Mouse (Mus musculus) limb, embryonic 13.5 days (tissue): Measurements from ENCODE around the gene Pde4d. TPM values are rescaled to one million over a fixed set of nuclear protein-coding genes. Genes with fewer than 3 reads are reported as not detected.

ENCODE experiments used
- ATAC-seq: fragments of 200-750 bp; cut with Nextera tagmentation; 2 replicates; pipeline ENCODE4 v1.8.0; 2017; ENCODE audit warnings: low read depth, moderate number of reproducible peaks, moderate TSS enrichment; ENCODE audit not compliant: low FRiP score
- H3K27ac ChIP-seq: fragments of 300-500 bp; sonication (generic); 2 replicates; pipeline ENCODE4 v1.5.1; 2015; ENCODE audit warnings: inconsistent platforms, mild to moderate bottlenecking, moderate library complexity
- H3K27me3 ChIP-seq: fragments of 300-500 bp; sonication (generic); 2 replicates; pipeline ENCODE4 v1.6.1; 2015; ENCODE audit warnings: mild to moderate bottlenecking, inconsistent platforms
- H3K36me3 ChIP-seq: fragments of 300-500 bp; sonication (generic); 2 replicates; pipeline ENCODE4 v1.6.1; 2015; ENCODE audit warnings: inconsistent platforms, mild to moderate bottlenecking, moderate library complexity
- H3K4me1 ChIP-seq: fragments of 300-500 bp; sonication (generic); 2 replicates; pipeline ENCODE4 v1.6.1; 2015; ENCODE audit warnings: inconsistent platforms
- H3K4me2 ChIP-seq: fragments of 300-500 bp; sonication (generic); replicated peaks from 2 replicates; pipeline ENCODE4 v1.6.1; 2015; ENCODE audit warnings: inconsistent platforms, mild to moderate bottlenecking, moderate library complexity
- H3K4me3 ChIP-seq: fragments of 300-500 bp; sonication (generic); 2 replicates; pipeline ENCODE4 v1.5.1; 2015; ENCODE audit warnings: moderate library complexity, mild to moderate bottlenecking, inconsistent platforms
- H3K9ac ChIP-seq: fragments of 300-500 bp; sonication (generic); 2 replicates; pipeline ENCODE4 v1.6.1; 2015; ENCODE audit warnings: mild to moderate bottlenecking, inconsistent platforms
- H3K9me3 ChIP-seq: fragments of 300-500 bp; sonication (generic); 2 replicates; pipeline ENCODE4 v1.6.1; 2016; ENCODE audit warnings: inconsistent platforms
- WGBS: fragments of 180-500 bp; shearing (Covaris S2); methylation state at CpG from one replicate; pipeline ENCODE4 v1.1.7; 2015; 5-methylcytosine and 5-hydroxymethylcytosine counted together
- polyA plus RNA-seq: library from polyadenylated mRNA; unstranded; fragments of >200 nt; fragmentation: Nextera tagmentation; extraction: Ambion mirVana; gene quantifications from 2 replicates; pipeline ENCODE4 v1.2.1, GENCODE M21; 2015

Gene Pde4d
- polyA plus RNA-seq, 1 experiment from 2014 or later, result 22.3 TPM

- Histone ChIP-seq H3K27ac (no peak overlapping the region), H3K36me3 (no peaks in the 10 kb centered on the region), H3K4me2 (no peak overlapping the region), H3K9ac (no peak overlapping the region), H3K27me3 (no peaks in the 10 kb centered on the region), H3K4me1 (peaks cover 5% of the 10 kb centered on the region; the same call in 1 of the 2 replicates), H3K9me3 (no peaks in the 10 kb centered on the region), H3K4me3 (no peak overlapping the region)
- WGBS, result 84% methylated on average over 2 of the region's 2 CpGs
- ATAC-seq, result no peak
Measured at GRCm38 (mm10) chr13:109841140-109841822, 1391.5 kb downstream of the Pde4d start.

- Histone ChIP-seq H3K27me3 (no peaks in the 10 kb centered on the region), H3K9me3 (no peaks in the 10 kb centered on the region), H3K4me1 (no peaks in the 10 kb centered on the region), H3K36me3 (no peaks in the 10 kb centered on the region), H3K9ac (no peak overlapping the region), H3K27ac (no peak overlapping the region), H3K4me2 (no peak overlapping the region), H3K4me3 (no peak overlapping the region)
- no peak for ATAC-seq
- WGBS, result 92% methylated on average over 2 of the region's 2 CpGs
Measured at GRCm38 (mm10) chr13:109842982-109843381, 1393.2 kb downstream of the Pde4d start.

- Histone ChIP-seq H3K36me3 (no peaks in the 10 kb centered on the region), H3K27ac (no peak overlapping the region), H3K27me3 (no peaks in the 10 kb centered on the region), H3K4me3 (no peak overlapping the region), H3K4me2 (no peak overlapping the region), H3K9me3 (no peaks in the 10 kb centered on the region), H3K9ac (no peak overlapping the region), H3K4me1 (no peaks in the 10 kb centered on the region)
- ATAC-seq, result no peak
- WGBS, result 87% methylated on average over 6 of the region's 6 CpGs
Measured at GRCm38 (mm10) chr13:109844828-109845227, 1395.1 kb downstream of the Pde4d start.

GRCm38 (mm10) chr13:109863826-109864225 is 1414.1 kb downstream of the Pde4d start:
- Histone ChIP-seq H3K9me3 (no peaks in the 10 kb centered on the region), H3K4me2 (no peak overlapping the region), H3K27ac (no peak overlapping the region), H3K4me1 (no peaks in the 10 kb centered on the region), H3K9ac (no peak overlapping the region), H3K27me3 (no peaks in the 10 kb centered on the region), H3K36me3 (no peaks in the 10 kb centered on the region), H3K4me3 (no peak overlapping the region)
- ATAC-seq, result no peak
- whole genome bisulfite sequencing, result 47% methylated on average over 1 of the region's 1 CpGs

DNA sequence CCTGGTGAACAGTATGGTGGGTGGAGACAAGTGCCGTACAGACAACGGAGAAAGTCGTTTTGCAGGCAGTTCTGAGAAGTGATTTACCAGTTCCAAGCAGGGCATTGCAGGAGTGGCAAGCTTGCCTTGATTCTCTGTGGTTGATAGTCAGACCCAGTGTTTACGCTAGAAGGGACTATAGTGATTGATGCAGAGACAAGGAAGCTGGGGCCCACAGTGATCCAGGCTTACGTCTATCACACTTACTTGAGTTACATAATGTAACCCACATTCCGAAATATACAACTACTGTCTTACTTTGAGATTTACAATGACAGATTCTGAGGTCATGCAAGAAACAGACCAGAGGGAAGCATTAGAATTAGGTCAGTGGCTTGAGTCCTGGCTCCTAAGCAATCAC is 1414.6 kb downstream of the Pde4d start:
- Histone ChIP-seq H3K4me2 (no peak overlapping the region), H3K36me3 (no peaks in the 10 kb centered on the region), H3K27me3 (no peaks in the 10 kb centered on the region), H3K4me1 (no peaks in the 10 kb centered on the region), H3K9ac (no peak overlapping the region), H3K4me3 (no peak overlapping the region), H3K27ac (no peak overlapping the region), H3K9me3 (no peaks in the 10 kb centered on the region)
- ATAC-seq, result no peak
- WGBS, result 58% methylated on average over 6 of the region's 6 CpGs

DNA sequence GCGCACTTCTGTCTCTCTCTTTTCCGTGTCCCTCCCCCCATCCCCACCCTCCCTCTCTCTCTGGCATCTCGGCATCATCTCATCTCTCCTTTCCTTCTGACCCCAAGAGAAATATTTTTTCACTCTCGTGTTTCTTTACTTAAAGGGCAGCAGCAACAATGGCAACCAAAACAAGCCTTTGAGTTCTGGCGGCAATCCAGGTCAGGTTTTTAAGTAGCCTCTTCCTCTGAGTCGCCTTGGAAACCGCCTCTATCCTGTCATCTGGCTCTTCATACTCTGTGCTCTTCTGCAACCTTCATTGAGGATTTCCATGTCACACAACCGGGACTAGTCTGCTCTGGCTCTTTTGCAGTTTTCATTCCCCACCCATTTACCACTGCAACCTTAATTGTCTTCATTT is 1430.6 kb downstream of the Pde4d start:
- H3K4me2 ChIP-seq, result no peak overlapping the region
- no peaks in the 10 kb centered on the region for H3K27me3 ChIP-seq
- H3K27ac ChIP-seq, result no peak overlapping the region
- no peak overlapping the region for H3K9ac ChIP-seq
- WGBS, result 69% methylated on average over 8 of the region's 8 CpGs
- H3K4me3 ChIP-seq, result no peak overlapping the region
- H3K4me1 ChIP-seq, result peaks cover 11% of the 10 kb centered on the region
- H3K9me3 ChIP-seq, result no peaks in the 10 kb centered on the region
- no peak for ATAC-seq
- no peaks in the 10 kb centered on the region for H3K36me3 ChIP-seq

DNA sequence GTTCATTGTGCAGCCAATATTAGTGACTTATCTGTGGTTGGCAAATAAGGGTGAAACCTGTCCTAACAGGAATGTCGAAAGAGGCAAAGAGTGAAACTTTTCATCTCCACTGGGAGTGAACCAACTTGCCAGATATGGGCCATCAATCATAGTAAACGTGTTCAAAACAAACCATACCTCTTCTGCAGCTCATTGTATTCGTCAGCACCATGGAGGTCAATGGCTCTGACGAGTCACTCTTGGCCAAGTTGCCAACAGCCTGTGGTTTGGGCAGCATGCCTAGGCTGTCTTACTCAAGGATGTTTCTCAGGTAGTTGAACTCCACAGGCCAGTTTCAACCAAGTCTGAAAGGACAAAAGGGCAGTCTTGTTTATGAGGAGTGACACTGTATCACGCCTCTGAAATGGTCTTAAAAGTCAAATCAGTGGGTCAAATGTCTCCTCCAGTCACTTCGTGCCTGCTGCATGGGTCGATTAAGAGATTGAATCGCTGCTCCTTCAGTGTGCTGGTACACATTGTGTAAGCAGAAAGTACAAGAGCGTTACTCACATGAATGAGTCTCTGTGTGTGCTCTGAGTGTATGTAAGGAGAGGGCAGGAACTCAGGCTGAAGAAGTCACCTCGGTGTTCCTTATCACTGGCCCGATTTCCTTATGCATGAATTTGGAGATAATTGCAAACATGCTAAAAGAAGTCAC is 1431.6 kb downstream of the Pde4d start:
- no peaks in the 10 kb centered on the region for H3K9me3 ChIP-seq
- no peak overlapping the region for H3K4me2 ChIP-seq
- WGBS, result 83% methylated on average over 11 of the region's 11 CpGs
- no peaks in the 10 kb centered on the region for H3K27me3 ChIP-seq
- H3K27ac ChIP-seq, result no peak overlapping the region
- no peaks in the 10 kb centered on the region for H3K36me3 ChIP-seq
- ATAC-seq, result no peak
- H3K4me3 ChIP-seq, result no peak overlapping the region
- no peak overlapping the region for H3K9ac ChIP-seq
- peaks cover 11% of the 10 kb centered on the region for H3K4me1 ChIP-seq

DNA sequence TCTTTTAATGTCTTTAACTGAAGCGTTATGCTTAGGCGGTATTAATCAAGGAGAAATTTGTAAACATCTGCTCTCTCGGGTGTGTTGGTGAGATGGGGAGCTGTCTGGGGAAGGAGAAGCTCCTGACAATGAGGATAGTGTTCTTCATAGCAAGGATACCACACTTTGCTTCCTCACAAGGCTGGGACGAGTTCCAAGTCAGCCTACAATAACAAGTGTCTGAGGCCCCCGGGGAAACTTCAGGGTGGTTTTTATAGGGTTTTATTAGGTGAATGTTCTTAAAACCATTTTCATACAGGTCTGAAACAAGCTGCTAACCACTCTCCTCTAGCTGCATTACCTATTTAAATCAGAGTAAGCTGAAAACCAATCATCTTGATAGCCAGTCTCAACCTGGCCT is 1433.9 kb downstream of the Pde4d start:
- H3K9me3 ChIP-seq, result no peaks in the 10 kb centered on the region
- no peaks in the 10 kb centered on the region for H3K27me3 ChIP-seq
- no peak for ATAC-seq
- 59% methylated on average over 5 of the region's 5 CpGs for WGBS
- H3K4me2 ChIP-seq, result no peak overlapping the region
- no peak overlapping the region for H3K4me3 ChIP-seq
- H3K27ac ChIP-seq, result no peak overlapping the region
- H3K36me3 ChIP-seq, result no peaks in the 10 kb centered on the region
- no peak overlapping the region for H3K9ac ChIP-seq
- H3K4me1 ChIP-seq, result peaks cover 11% of the 10 kb centered on the region

GRCm38 (mm10) chr13:109884812-109885211 is 1435.1 kb downstream of the Pde4d start:
- Histone ChIP-seq H3K27ac (no peak overlapping the region), H3K4me1 (peaks cover 11% of the 10 kb centered on the region), H3K9ac (no peak overlapping the region), H3K36me3 (no peaks in the 10 kb centered on the region), H3K27me3 (no peaks in the 10 kb centered on the region), H3K9me3 (no peaks in the 10 kb centered on the region), H3K4me2 (no peak overlapping the region), H3K4me3 (no peak overlapping the region)
- ATAC-seq, result no peak
- WGBS, result 91% methylated on average over 7 of the region's 7 CpGs

GRCm38 (mm10) chr13:109888293-109888692 is 1438.5 kb downstream of the Pde4d start:
- ATAC-seq, result no peak
- peaks cover 11% of the 10 kb centered on the region for H3K4me1 ChIP-seq
- 83% methylated on average over 4 of the region's 4 CpGs for WGBS
- no peak overlapping the region for H3K27ac ChIP-seq
- no peaks in the 10 kb centered on the region for H3K36me3 ChIP-seq
- H3K4me2 ChIP-seq, result no peak overlapping the region
- no peak overlapping the region for H3K9ac ChIP-seq
- H3K4me3 ChIP-seq, result no peak overlapping the region
- H3K27me3 ChIP-seq, result no peaks in the 10 kb centered on the region
- H3K9me3 ChIP-seq, result no peaks in the 10 kb centered on the region

- H3K27ac ChIP-seq, result no peak overlapping the region
- ATAC-seq, result no peak
- H3K36me3 ChIP-seq, result no peaks in the 10 kb centered on the region
- H3K9ac ChIP-seq, result no peak overlapping the region
- H3K4me3 ChIP-seq, result no peak overlapping the region
- no peaks in the 10 kb centered on the region for H3K4me1 ChIP-seq
- 77% methylated on average over 6 of the region's 6 CpGs for WGBS
- no peaks in the 10 kb centered on the region for H3K9me3 ChIP-seq
- H3K27me3 ChIP-seq, result no peaks in the 10 kb centered on the region
- H3K4me2 ChIP-seq, result no peak overlapping the region
Measured at GRCm38 (mm10) chr13:109891194-109891909, 1441.6 kb downstream of the Pde4d start.

GRCm38 (mm10) chr13:109891910-109892265 is 1442.1 kb downstream of the Pde4d start:
- ATAC-seq, result no peak
- Histone ChIP-seq H3K4me1 (no peaks in the 10 kb centered on the region), H3K9ac (no peak overlapping the region), H3K27me3 (no peaks in the 10 kb centered on the region), H3K27ac (no peak overlapping the region), H3K36me3 (no peaks in the 10 kb centered on the region), H3K4me2 (no peak overlapping the region), H3K9me3 (no peaks in the 10 kb centered on the region), H3K4me3 (no peak overlapping the region)
- WGBS, result 70% methylated on average over 4 of the region's 4 CpGs
